Mouse (Mus musculus): ENCODE results near the gene Gal.

GRCm38 (mm10) chr19:3431969-3432368, 17.6 kb upstream of the Gal start:
- TF ChIP-seq EP300 (IDR thresholded peaks at IDR 0.05; ENCODE audit: low read depth): no peak
- TF ChIP-seq CTCF (IDR thresholded peaks at IDR 0.05; ENCODE audit: low read depth): no peak

Data from liver, embryonic 14.5 days (tissue).